Mouse (Mus musculus) olfactory bulb, adult 2 months (tissue): ENCODE measurements around the gene Tmem161b.

Experiments used
- CTCF ChIP-seq: fragments of 200-500 bp; IDR thresholded peaks from 2 replicates; pipeline ENCODE4 v1.5.1; 2012; ENCODE audit warnings: low read depth, mild to moderate bottlenecking, low read length, moderate library complexity; ENCODE audit not compliant: insufficient read depth
- POLR2A ChIP-seq: fragments of 200-500 bp; IDR thresholded peaks from 2 replicates; pipeline ENCODE4 v1.6.1; 2012; ENCODE audit warnings: mild to moderate bottlenecking, low read depth, low read length, moderate library complexity; ENCODE audit not compliant: insufficient read depth

DNA sequence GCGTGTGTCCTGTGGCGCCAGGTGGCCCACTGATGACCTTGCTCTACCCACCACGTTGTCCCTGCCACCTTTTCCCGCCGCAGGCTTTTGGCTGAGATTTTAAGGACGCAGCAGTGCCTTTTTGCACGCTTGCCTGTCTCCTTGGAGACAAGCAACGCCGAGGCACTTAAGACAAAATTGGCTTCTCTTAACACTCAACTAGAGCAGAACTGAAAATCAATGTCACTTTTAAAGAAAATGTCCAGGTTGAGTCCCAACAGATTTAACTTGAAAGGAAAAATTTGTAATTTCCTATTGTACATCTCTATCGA is 541 bp downstream of the Tmem161b start:
- no peak for TF ChIP-seq POLR2A
- no peak for TF ChIP-seq CTCF
